Mouse (Mus musculus) CD4-positive helper T cell, adult 2 months (primary cell): Measurements from ENCODE around the gene Meltf.
A peak's percentile ranks its signal among the peaks of the same experiment; 100 is the strongest.

Experiments used
- DNase-seq: peaks from one replicate; pipeline ENCODE4 v3.0.0-alpha.2; 2012; ENCODE audit warnings: low read depth, missing footprints, low spot score

Gene Meltf

DNA sequence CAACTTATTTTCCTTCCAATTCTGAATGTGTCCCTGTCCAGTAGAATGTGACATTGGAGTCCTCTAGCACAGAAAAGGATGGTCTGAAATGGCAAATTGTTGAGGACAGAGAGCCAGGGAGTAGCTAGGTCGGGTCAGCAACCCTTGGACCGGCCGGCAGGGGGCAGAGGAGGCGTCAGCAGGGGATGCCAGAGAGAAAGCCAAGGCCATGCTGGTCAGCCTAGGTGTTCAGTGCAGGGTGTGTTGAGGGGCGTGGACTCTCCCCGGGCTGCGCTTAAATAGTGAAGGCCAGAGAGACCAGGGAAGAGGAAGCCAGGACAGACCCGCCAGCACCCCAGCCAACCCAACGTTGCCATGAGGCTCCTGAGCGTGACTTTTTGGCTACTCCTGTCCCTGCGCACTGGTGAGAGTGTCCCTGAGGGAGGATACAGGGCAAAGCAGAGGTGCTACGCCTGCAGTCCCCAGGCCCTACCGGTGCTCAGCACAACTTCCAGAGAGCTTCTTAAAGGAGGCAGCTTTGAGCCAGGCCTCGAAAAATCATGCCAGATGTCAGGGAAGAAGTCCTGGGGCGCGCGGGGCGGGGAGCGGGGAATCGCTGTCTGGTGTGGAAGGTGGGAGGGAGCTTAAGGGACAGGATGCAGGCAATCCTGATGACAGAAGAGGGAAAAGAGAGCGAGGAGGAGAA, at the start of gene Meltf:
Meltf (plus strand) TSS at position 238 of the 685 bp plus-strand sequence.
- DNase-seq, result peak; percentile 20

DNA sequence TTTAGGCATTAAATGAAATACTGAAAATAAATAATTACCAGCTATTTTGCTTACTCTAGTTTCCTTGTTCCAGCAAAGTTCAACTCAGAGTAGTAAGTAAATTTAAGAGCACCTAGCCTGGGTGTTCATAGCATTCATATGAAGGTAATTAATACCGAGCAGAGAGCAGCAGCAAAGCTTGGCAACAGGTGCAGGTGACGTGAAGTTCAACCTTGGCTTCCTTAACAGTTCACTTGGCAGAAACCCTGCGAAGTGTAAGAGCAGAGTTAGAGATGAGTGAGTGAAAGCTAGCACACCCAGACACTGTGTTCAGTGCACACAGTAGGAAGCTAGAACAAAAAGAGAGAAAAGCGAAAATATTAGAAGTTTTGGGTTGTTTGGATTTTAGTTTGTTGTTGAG, 47.9 kb upstream of the Meltf start:
- no peak for DNase-seq

DNA sequence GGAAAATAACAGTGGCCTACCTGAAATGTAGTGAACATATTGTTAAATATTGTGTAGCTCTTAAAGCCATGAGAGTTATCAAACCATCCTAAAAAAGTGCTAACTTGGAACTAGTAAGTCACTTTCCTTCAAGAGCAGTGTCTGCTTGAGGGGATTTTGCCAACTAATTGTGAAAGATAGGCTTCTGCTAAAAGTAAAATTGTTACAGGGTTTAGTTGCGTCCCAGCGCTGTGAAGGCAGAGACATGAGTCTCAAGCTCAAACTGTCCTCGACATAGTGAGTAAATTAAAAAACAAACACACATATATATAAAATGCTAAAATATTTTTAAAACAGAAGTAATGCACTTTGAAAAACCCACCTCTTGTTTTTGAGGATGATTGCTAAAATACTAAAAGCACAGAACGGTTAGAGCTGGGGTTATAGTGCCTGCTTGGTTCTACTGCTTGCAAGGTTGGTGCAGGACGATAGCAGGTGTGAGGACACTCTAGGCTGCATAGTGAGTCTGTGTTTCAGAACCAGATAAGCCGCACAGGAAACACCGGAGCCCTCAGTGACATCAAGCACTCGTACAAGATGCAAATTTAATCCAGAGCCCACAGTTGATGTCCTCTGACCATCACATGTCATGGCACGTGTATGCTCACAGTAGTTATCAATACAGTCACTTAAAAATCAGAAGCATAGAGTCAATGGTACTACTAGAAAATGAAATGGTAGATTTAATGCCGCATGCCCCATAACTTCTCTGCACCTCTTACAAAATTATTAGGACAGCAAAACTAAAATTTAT, 45.8 kb upstream of the Meltf start:
- no peak for DNase-seq

DNA sequence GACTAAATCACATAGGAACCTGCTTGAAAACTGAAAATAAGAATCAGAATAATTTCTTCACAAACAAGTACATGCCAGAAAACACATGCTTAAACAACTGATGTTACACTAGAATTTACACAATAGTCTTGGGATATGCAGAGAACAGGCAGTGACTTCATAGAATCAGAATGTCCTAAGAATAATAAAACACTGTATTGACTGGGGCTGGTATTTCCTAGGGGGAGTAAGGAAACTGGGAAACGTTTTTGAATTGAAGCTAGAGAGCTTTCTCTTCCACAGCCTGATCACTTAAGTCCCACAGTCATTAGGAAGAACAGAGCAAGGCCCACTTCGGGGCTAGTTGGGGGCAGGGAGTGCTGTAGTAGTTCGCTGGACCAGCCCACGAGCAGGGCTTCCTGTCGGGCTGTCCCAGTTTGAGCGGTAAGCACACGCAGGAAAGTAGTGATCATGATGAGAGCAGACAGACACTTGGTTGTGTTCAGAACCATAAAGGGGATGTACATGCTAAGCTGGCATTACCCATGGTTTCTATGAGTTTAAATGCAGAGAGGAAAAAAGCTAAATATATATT, 44.5 kb upstream of the Meltf start:
- no peak for DNase-seq

DNA sequence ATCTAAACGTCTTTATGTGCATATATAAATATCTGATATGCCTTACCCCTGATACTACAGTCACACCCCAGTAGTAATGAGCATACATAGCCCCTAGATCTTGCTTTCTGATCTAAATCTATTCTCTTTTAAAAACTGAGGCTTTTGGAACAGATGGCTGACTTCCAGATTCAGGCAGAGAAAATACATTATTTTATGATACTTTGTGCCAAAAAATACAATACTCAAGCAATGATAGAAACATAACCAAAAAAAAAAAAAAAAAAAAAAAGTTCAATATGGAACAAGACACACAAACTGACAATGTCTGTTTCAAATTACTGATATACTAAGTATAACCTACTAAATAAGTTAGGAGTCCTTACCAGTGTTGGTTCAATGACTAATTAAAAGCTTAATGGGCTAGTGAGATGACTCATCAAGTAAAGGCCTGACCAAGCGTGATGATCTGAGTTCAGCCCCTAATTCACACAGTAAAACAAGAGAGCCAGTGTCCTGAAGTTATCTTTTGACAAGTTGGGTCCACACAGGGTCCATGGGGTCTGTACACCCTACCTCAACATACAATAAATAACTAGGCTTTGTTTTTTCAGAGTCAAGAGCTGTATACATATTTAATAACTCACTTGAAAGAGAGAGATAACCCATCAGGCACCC, 43.8 kb upstream of the Meltf start:
- DNase-seq, result no peak

DNA sequence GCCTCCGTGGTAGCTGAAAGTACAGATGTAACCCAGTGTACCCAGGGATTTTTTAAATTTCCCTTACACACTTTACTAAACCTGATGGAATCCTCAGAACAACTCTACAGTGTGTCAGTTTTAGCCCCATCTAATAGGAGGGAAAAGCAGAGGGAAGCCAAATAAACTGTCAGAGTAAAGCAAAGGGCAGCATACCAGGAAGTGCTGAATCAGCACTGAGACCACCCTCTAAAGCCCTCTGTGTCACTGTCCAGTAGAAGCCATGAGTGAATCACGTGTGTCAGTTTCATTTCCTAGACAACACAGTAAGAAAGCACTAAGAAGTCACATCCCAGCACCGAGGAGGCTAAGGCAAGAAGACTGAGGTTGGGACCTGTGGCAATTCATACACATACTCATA, 41.2 kb upstream of the Meltf start:
- DNase-seq, result no peak

DNA sequence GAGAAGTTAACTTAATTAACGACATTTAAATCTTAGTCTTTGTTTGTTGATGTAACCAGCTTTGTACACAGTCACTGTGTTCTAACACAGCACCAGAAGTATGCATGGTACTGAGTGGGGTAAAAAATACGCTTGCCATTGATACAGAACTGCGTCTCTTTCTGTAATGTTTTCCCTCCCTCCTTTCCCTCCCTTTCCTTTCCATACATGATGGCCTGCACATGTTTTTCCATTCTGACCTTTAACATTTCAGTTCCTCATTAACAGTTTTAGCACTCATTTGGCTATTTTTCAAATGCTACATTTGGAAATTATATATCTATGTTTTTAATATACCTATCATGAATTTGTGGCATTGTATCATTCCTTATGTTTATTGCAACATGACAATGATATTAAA, 34.4 kb upstream of the Meltf start:
- no peak for DNase-seq

DNA sequence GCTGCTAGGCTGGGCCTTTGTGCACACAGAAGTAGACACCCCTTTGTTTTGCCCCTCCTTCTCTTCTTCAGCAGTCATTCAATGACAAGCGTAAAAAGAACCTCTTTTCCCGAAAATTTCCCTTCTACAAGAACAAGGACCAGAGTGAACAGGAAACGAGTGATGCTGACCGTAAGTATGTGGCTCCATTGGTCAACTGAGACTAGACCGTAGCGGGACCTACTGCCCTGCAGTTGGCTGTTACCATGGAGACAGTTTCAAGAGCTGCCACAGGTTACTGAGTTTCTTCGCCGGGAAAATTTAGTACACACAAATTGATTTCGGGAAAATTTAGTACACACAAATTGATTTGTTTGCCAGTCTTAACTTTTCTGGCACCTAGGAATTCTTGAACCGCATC, 31.8 kb upstream of the Meltf start:
- no peak for DNase-seq

DNA sequence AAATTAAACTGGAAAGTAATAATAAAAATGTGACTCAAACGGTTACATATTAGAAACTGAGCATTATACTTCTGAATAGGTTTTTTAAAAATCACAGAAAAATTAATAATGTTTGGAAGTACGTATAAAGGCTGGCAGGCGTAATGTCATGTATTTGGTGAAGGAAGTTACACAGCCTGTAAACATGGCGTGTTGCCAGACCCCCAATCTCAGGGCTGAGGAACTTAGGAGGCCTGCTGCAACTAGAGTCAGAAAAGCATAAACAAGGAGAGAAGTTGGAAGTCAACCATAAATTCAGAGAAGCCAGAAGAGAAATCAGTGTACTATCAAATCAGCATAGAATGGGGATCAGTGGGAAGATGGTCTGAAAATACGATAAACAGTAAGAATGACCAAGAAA, 14.7 kb upstream of the Meltf start:
- no peak for DNase-seq

DNA sequence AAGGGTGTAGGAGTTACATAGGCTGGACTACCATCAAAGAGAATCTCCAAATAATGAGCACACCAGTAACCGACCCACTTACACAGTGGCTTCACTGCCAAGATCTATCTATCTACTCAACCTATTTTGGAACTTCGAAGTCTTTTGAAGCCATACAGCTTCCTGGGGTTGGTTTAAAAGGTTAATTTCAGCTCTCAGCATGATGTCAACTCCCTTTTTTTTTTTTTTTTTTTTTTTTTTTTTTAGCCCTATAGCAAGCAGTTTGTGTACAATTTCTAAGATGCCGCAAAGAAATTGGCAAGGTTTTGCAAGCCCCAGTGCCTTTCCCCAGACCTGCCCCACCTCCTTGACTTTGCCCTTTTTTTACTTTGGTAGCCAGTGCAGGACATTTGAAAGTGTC, 13.4 kb upstream of the Meltf start:
- no peak for DNase-seq

DNA sequence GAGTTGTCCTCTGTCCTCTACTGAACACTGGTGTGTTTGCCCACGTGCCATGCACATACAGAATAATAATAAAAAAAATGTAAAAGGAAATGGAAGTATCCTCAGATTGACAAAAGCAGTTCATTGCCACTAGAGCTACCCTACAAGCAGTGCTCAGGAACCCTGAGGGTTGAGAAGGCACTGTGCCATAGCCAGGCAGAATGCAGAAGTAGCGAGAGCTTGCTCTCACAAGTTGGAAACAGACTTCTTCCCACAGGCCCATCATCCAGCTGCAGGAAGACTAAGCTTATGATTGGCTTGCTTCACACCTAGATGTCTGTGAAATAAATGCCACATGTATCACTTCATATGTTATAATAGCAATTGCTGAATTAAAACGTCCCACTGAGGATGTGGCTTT, 11.7 kb upstream of the Meltf start:
- no peak for DNase-seq

DNA sequence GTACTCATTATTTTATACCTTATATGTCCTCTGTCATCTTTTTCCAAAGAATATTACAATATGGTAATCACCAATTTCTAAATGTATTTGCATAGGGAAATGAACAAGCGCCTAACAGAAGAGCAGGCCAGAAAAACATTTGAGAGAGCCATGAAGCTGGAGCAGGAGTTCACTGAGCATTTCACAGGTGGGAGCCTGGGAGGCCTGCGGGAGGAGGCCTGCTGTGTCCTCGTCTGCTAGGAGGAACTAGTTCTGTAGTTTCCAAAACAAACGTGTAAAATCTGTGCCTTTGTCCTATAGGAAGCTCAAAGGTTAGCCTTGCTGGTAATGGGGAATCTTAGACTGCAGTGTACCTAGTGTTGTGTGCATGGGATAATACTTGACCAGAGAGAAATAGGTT, 10.9 kb upstream of the Meltf start:
- DNase-seq, result no peak

DNA sequence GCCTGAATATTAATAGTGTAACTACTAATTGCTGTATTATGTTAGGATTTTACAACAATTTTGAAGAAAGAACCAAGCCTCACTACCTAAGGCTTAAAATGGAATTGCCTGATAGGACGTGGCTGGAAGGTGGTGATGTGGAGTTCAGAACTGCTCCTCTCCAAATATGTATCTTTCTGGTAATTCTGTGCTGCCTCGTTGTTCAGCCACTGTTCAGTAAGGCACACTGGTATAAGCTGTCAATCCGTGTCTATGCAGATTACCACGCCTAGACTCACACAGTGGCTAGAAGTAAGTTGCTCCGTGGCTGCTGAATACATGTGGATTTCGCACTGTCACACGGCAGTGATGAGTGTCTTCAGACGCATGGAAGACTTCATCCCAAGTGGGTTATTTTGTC, 4.9 kb upstream of the Meltf start:
- no peak for DNase-seq

DNA sequence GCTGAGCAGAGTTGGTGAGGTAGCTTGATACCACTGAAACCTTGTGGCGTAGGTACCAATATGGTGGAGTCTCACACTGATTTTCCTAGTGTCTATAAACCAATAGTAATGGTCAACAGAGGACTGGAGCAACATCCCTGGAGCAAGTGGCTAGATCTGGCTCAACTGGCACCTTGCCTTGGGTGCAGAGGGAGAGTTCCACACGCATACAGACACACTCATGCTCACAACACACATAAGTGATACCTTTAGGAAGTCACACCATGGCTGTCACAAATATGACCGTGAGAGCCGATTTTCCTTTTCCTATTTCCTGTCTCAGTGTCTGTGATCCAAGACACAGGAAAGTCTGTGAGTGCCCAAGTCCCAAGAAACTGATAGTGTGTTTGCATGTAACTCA, 3.2 kb upstream of the Meltf start:
- DNase-seq, result no peak

DNA sequence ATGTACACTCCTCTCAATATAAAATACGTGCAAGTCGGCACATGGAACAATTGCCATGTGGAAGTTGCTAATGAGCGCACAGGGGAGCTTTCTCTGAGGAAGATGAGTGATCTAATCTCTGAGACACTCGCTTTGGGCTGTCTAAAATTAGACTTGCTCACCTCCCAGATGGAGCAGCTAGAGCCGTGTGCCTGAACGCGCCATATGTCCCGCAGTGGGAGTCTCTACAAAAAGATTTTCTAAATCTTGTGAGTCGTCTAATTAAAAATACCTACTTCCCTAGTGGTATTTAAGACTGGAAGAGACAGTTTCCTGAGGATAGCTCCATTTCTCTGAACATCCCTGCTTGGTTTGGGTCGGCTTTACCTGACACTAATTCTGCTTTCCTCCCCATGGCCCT, 2.2 kb upstream of the Meltf start:
- no peak for DNase-seq

DNA sequence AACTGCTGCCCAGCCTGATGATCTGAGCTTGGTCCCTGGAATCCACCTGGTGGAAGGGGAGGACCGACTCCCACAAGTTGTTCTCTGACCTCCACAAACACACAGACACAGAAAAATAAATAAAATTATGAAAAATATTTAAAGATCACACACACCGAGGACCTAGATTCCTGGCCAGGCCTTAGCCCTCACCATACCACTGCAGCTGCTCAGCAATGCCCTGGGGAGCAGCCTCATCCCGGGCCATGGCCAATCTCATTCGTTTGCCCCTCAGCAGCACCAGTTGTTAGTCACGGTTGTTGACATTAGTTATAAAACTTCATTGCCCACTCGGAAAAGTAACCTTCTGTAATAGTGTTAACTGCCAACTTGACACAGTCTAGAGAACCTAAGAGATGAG, 558 bp upstream of the Meltf start:
- no peak for DNase-seq

DNA sequence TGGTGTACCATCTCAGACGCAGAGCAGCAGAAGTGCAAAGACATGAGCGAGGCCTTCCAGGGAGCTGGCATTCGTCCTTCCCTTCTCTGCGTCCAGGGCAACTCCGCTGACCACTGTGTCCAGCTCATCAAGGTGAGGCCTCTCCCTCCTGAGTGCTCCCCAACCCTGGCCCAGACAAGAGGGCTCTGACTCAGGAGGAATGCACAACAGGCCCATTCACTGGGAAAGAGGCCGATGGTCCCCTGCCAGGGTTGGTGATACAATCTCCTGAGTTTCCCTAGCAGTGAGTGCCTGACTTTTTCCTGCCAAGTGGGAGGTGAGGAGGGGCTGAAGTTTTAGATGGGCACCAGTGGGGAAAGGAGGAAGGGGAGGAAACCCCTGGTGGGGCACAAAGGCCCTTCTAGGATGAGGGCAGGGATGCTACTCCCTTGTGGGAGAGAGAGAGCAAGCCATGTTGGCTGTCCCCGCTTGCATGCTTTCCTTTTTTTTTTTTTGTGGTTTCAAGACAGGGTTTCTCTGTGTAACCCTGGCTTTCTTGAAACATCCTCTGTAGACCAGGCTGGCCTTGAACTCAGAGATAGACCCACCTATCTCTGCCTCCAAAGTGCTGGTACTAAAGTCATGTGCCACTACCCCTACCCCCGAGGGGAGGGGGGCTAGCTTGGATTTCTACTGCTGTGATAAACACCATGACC, 1.7 kb downstream of the Meltf start:
- no peak for DNase-seq

DNA sequence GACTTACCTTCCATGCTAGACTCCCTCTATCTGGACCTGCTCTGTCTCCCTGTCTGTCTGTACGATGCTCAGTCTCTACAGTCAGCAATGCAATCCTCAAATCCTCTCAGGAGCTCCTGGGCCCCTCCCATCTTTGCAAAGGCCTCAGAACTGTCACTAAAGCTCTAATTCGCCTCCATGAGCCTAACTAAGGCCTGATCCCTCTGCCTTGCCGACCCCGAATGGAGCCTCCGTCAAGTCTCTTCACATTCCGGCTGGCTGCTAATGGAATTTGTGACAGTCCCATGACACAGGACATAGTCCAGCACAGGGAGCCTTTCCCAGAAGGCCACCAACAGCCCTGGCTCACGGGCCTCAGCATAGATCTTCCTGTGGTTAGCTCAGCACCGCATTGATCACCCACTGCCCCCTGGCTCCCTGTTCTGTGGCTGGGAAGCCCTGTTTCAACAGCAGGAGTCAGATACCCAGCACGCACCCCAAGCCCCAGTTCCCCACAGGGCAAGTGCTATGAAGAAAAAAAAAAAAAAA, 3.8 kb downstream of the Meltf start:
- DNase-seq, result no peak

DNA sequence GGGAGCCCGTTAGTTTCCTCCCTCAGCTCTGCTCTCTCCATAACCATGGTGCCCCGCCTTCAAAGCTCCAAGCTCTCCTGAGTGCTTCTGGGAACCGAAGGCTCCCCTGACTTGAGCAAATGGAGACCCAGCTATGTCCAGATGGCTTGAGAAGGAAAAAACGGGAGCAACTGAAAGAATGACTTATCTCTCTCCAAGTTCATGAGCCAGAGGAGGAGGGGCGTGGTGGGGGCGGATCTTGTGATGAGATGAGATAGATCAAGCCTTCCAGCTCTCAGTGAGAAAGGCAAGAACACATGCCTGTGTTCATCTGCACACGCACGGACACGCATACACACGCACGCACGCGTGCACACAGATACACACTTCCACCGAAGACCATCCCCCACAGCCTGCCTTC, 4.7 kb downstream of the Meltf start:
- no peak for DNase-seq

DNA sequence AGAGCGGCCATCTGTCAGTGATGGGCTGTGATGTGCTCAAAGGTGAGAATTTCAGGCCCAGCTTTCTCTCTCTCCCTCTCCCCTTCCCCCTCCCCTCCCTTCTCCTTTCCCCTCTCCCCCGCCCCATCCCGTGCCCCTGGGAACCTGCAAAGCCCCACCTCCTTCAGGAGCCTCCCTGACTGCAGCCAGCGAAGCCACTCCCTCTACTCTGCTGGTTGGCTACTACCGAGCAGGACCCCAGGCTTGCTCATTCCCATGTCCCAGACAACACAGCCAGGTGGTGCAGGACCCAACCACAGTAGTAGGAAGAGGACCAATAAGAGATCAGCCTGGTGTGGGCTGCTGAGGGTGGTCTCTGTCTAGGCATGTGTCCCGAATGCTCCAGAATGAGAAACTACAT, 5.3 kb downstream of the Meltf start:
- no peak for DNase-seq

DNA sequence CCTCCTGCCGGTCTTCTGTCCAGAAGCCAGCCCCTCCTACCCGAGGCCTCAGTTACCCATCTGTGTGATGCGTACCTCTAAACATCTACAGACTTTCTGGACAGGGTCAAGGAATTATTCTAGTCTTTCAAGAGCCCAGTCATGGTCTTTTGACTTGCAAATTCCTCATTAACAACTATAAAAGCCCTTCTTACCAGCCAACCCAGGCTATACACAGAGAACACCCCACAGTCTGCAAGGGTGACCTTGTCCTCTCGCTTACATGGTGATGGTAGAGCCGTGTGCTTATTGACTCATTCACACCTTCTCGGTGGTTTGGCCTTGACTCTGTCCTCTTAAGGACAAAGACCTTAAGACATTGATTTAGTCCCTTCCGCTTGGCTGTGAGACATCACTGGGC, 12.3 kb downstream of the Meltf start:
- DNase-seq, result no peak
